Comparison of ENCODE assay signal across 22 mouse cellular contexts in genomic region chr8:10952706-10953105, GRCm38 (mm10). TPM values are rescaled to one million over a fixed set of nuclear protein-coding genes. Genes with fewer than 3 reads are reported as not detected.
DNase-seq lines count a peak whose midpoint lies in the region; ATAC-seq and TF ChIP-seq lines count a peak whose summit lies in the region.
"Had no signal": no experiment of that assay in that cellular context is flagged by ENCODE, and none has a peak within 500 bp of the region (broad histone marks: within the 10 kb centered on the region; RNA-seq: fewer than 3 reads in every experiment).

No protein-coding gene starts in this region.

- H3K9me3 ChIP-seq in heart, embryonic 16.5 days (replicated peaks; ENCODE audit: control insufficient read depth, low read length): no peaks in the 10 kb centered on the region
- H3K9me3 ChIP-seq in neural tube, embryonic 13.5 days: no peaks in the 10 kb centered on the region
- no peaks in the 10 kb centered on the region for H3K9me3 ChIP-seq in embryonic facial prominence, embryonic 12.5 days
- H3K9me3 ChIP-seq: G1E; hindbrain, embryonic 15.5 days; neural tube, embryonic 15.5 days had no signal

- H3K4me3 ChIP-seq in heart, embryonic 16.5 days (ENCODE audit: low read length): no peak overlapping the region
- H3K4me3 ChIP-seq in neural tube, embryonic 13.5 days: no peak overlapping the region
- no peak overlapping the region for H3K4me3 ChIP-seq in embryonic facial prominence, embryonic 12.5 days
- H3K4me3 ChIP-seq in myocyte: no peak overlapping the region
- H3K4me3 ChIP-seq: gastrocnemius, adult 2 months; hindbrain, embryonic 15.5 days; neural tube, embryonic 15.5 days had no signal

- 0 out of 2 replicates have a peak overlapping the region, but pooled peaks have one; percentile 21 for H3K9ac ChIP-seq in heart, embryonic 16.5 days (ENCODE audit: low read length)
- H3K9ac ChIP-seq in neural tube, embryonic 13.5 days: no peak overlapping the region
- no peak overlapping the region for H3K9ac ChIP-seq in embryonic facial prominence, embryonic 12.5 days
- H3K9ac ChIP-seq: hindbrain, embryonic 15.5 days; neural tube, embryonic 15.5 days had no signal

- peaks cover 19% of the 10 kb centered on the region for H3K27me3 ChIP-seq in heart, embryonic 16.5 days (ENCODE audit: control insufficient read depth, insufficient read depth, low read length)
- H3K27me3 ChIP-seq in neural tube, embryonic 13.5 days: peaks cover under 1% of the 10 kb centered on the region
- H3K27me3 ChIP-seq in embryonic facial prominence, embryonic 12.5 days: no peaks in the 10 kb centered on the region
- no peaks in the 10 kb centered on the region for H3K27me3 ChIP-seq in myocyte (ENCODE audit: control insufficient read depth, insufficient read depth, insufficient read length)
- H3K27me3 ChIP-seq: hindbrain, embryonic 15.5 days; neural tube, embryonic 15.5 days had no signal

- no peak for TF ChIP-seq POLR2A in myocyte (IDR thresholded peaks at IDR 0.05; ENCODE audit: insufficient read length, low read depth)

- 52% methylated on average over 5 of the region's 5 CpGs for WGBS in heart, embryonic 16.5 days
- 30% methylated on average over 5 of the region's 5 CpGs for WGBS in neural tube, embryonic 13.5 days
- WGBS in embryonic facial prominence, embryonic 12.5 days: 30% methylated on average over 5 of the region's 5 CpGs

- no peaks in the 10 kb centered on the region for H3K36me3 ChIP-seq in heart, embryonic 16.5 days (ENCODE audit: control insufficient read depth, insufficient read depth)
- H3K36me3 ChIP-seq in neural tube, embryonic 13.5 days: no peaks in the 10 kb centered on the region
- H3K36me3 ChIP-seq in embryonic facial prominence, embryonic 12.5 days: no peaks in the 10 kb centered on the region
- no peaks in the 10 kb centered on the region for H3K36me3 ChIP-seq in myocyte (ENCODE audit: control insufficient read depth, insufficient read depth)
- H3K36me3 ChIP-seq: G1E; hindbrain, embryonic 15.5 days; neural tube, embryonic 15.5 days had no signal

- no peaks in the 10 kb centered on the region for H3K79me2 ChIP-seq in myocyte (ENCODE audit: control insufficient read depth, insufficient read depth)

- no peak overlapping the region for H3K27ac ChIP-seq in heart, embryonic 16.5 days (ENCODE audit: low read length)
- H3K27ac ChIP-seq in neural tube, embryonic 13.5 days (replicated peaks): peak overlapping the region; percentile 42; the same call in 1 of the 2 replicates
- peak overlapping the region; percentile 36 for H3K27ac ChIP-seq in embryonic facial prominence, embryonic 12.5 days
- H3K27ac ChIP-seq: gastrocnemius, adult 2 months; hindbrain, embryonic 15.5 days; neural tube, embryonic 15.5 days had no signal

- ATAC-seq in heart, embryonic 16.5 days (replicated peaks; ENCODE audit: extremely low read depth, insufficient read depth, low FRiP score): no peak
- ATAC-seq in neural tube, embryonic 13.5 days (ENCODE audit: low read depth): no peak
- ATAC-seq in embryonic facial prominence, embryonic 12.5 days (ENCODE audit: insufficient number of reproducible peaks, insufficient read depth, low FRiP score, low TSS enrichment): no peak
- ATAC-seq: CD4-positive, CD25-positive, alpha-beta regulatory T cell, adult 4 months had no signal

- DNase-seq in heart, postnatal 14 days: no peak
- DNase-seq in neural tube, embryonic 10.5 days (ENCODE audit: extremely low spot score, low spot score): no peak
- no peak for DNase-seq in urinary bladder, adult 2 months (ENCODE audit: low spot score)
- no peak for DNase-seq in thymus, adult 18-20 months
- DNase-seq: adrenal gland, postnatal 14 days; cerebellum, adult 18-20 months; cerebellum, postnatal 36 days; gastrocnemius, adult 2 months; heart, adult 11 months; kidney, postnatal 14 days; layer of hippocampus, adult 9-11 months; right cerebral cortex, postnatal 25 days; thymus, postnatal 4 days had no signal

- intact Hi-C loops in heart, postnatal 14 days (cut with DNase I): loop anchor here (5.0 kb wide), 1 partner anchor 35 kb away; no protein-coding TSS in a partner anchor

- no peak overlapping the region for H3ac ChIP-seq in myocyte (ENCODE audit: control insufficient read depth, insufficient read length)

- H3K4me1 ChIP-seq in heart, embryonic 16.5 days (ENCODE audit: control insufficient read depth, insufficient read depth, low read length): peaks cover 39% of the 10 kb centered on the region
- peaks cover 24% of the 10 kb centered on the region for H3K4me1 ChIP-seq in neural tube, embryonic 13.5 days (replicated peaks)
- H3K4me1 ChIP-seq in embryonic facial prominence, embryonic 12.5 days: peaks cover 39% of the 10 kb centered on the region

- H3K4me2 ChIP-seq in heart, embryonic 16.5 days (ENCODE audit: low read depth, low read length): no peak overlapping the region
- H3K4me2 ChIP-seq in neural tube, embryonic 13.5 days: no peak overlapping the region
- H3K4me2 ChIP-seq in embryonic facial prominence, embryonic 12.5 days (replicated peaks): no peak overlapping the region
- H3K4me2 ChIP-seq in myocyte (ENCODE audit: low read depth): peak overlapping the region; percentile 10
- H3K4me2 ChIP-seq: hindbrain, embryonic 15.5 days; liver, embryonic 11.5 days; neural tube, embryonic 15.5 days had no signal

TF ChIP-seq in myocyte, 11 proteins besides CTCF, POLR2A, EP300 and RAD21:
- no peak for TF ChIP-seq SRF (IDR thresholded peaks at IDR 0.05; ENCODE audit: control insufficient read depth, insufficient read length, low read depth)
- no peak for TF ChIP-seq REST (IDR thresholded peaks at IDR 0.05; ENCODE audit: insufficient read depth, insufficient read length)
- TF ChIP-seq POLR2AphosphoS2 (IDR thresholded peaks at IDR 0.05; ENCODE audit: insufficient read length, low read depth): no peak
- TF ChIP-seq TCF12 (IDR thresholded peaks at IDR 0.05; ENCODE audit: insufficient read depth, poor library complexity, severe bottlenecking): no peak
- TF ChIP-seq MYOD1 (IDR thresholded peaks at IDR 0.05; ENCODE audit: control insufficient read depth in 1 of 3, insufficient read length in 2 of 3, low read depth in 2 of 3): peak in 1 of 3 experiments; percentile 52
- no peak for TF ChIP-seq MAX (IDR thresholded peaks at IDR 0.05; ENCODE audit: low read depth)
- TF ChIP-seq E2F4 (IDR thresholded peaks at IDR 0.05; ENCODE audit: insufficient read depth): no peak
- TF ChIP-seq MYOG (IDR thresholded peaks at IDR 0.05; ENCODE audit: control insufficient read depth in 1 of 3, insufficient read depth in 1 of 3, insufficient read length in 2 of 3, low read depth in 2 of 3): peak in 1 of 3 experiments; percentile 72
- no peak for TF ChIP-seq TCF3 (IDR thresholded peaks at IDR 0.05; ENCODE audit: insufficient read length, low read depth)
- TF ChIP-seq USF1 (IDR thresholded peaks at IDR 0.05; ENCODE audit: low read depth): peak; percentile 41
- peak; percentile 98 for TF ChIP-seq CEBPB (IDR thresholded peaks at IDR 0.05; ENCODE audit: insufficient read depth, poor library complexity, severe bottlenecking)

RNA-seq across cellular contexts. Expression of gene Irs2, which starts 55.6 kb away (rescaled TPM):
- polyA plus RNA-seq in heart, embryonic 16.5 days (2015; fragmentation: Nextera tagmentation; extraction: Ambion mirVana): 2.3 and 2.9 TPM in 2 replicates
- total RNA-seq in heart, postnatal 14 days (2021): 10 to 100 TPM; 14.6 to 31.6 TPM
- 5.6 and 6.6 TPM in 2 replicates for polyA plus RNA-seq in neural tube, embryonic 13.5 days (2015; fragmentation: Nextera tagmentation; extraction: Ambion mirVana)
- polyA plus RNA-seq in embryonic facial prominence, embryonic 12.5 days (2016; fragmentation: Nextera tagmentation; extraction: Ambion mirVana): 11.5 and 11.8 TPM in 2 replicates
- polyA plus RNA-seq in myocyte (2012; fragmentation: generic; extraction: Trizol): 2.0 TPM
- polyA plus RNA-seq in urinary bladder, adult 2 months (2012; rRNA removed): 8.5 and 13.4 TPM in 2 replicates
